ENCODE assay signal across 9 mouse cellular contexts in genomic region chr14:118180711-118181177, GRCm38 (mm10). TPM values are rescaled to one million over a fixed set of nuclear protein-coding genes. Genes with fewer than 3 reads are reported as not detected.
A peak's percentile ranks its signal among the peaks of the same experiment; 100 is the strongest.
DNase-seq lines count a peak whose midpoint lies in the region; ATAC-seq and TF ChIP-seq lines count a peak whose summit lies in the region.
"Had no signal": no experiment of that assay in that cellular context is flagged by ENCODE, and none has a peak within 500 bp of the region (broad histone marks: within the 10 kb centered on the region; RNA-seq: fewer than 3 reads in every experiment).

No protein-coding gene starts in this region.

- peak; percentile 89 for ATAC-seq in forebrain, embryonic 14.5 days
- peak; percentile 91 for ATAC-seq in hindbrain, embryonic 13.5 days (ENCODE audit: low FRiP score)
- ATAC-seq in stomach, embryonic 15.5 days (ENCODE audit: insufficient read depth, low FRiP score, low read depth): peak; percentile 70; the same call in 1 of the 2 replicates

- peak overlapping the region; percentile 64 for H3K9ac ChIP-seq in forebrain, embryonic 14.5 days (ENCODE audit: low read length)
- peak overlapping the region; percentile 69 for H3K9ac ChIP-seq in hindbrain, embryonic 13.5 days
- no peak overlapping the region for H3K9ac ChIP-seq in stomach, embryonic 15.5 days

- intact Hi-C loops in gastrocnemius, adult 2 months (cut with DNase I): no loop called here
- intact Hi-C loops in gastrocnemius, postnatal 36 days (cut with DNase I): no loop called here
- intact Hi-C loops in left cerebral cortex, postnatal 4 days (cut with DNase I): no loop called here

- no peaks in the 10 kb centered on the region for H3K36me3 ChIP-seq in forebrain, embryonic 14.5 days (ENCODE audit: control insufficient read depth, insufficient read depth, low read length)
- no peaks in the 10 kb centered on the region for H3K36me3 ChIP-seq in hindbrain, embryonic 13.5 days
- H3K36me3 ChIP-seq in megakaryocyte, embryonic 14.5 days (replicated peaks; ENCODE audit: low read length): no peaks in the 10 kb centered on the region
- no peaks in the 10 kb centered on the region for H3K36me3 ChIP-seq in stomach, embryonic 15.5 days

- H3K4me3 ChIP-seq in gastrocnemius, adult 2 months: peak overlapping the region; percentile 79
- peak overlapping the region; percentile 46 for H3K4me3 ChIP-seq in forebrain, embryonic 14.5 days (ENCODE audit: low read depth, low read length)
- H3K4me3 ChIP-seq in hindbrain, embryonic 13.5 days: peak overlapping the region; percentile 51
- peak overlapping the region; percentile 92 for H3K4me3 ChIP-seq in megakaryocyte, embryonic 14.5 days (replicated peaks)
- H3K4me3 ChIP-seq in stomach, embryonic 15.5 days (replicated peaks): peak overlapping the region; percentile 47

- WGBS in forebrain, embryonic 14.5 days: 4% methylated on average over 10 of the region's 10 CpGs
- WGBS in hindbrain, embryonic 13.5 days: 2% methylated on average over 10 of the region's 10 CpGs
- 4% methylated on average over 10 of the region's 10 CpGs for WGBS in stomach, embryonic 15.5 days

- no peaks in the 10 kb centered on the region for H3K4me1 ChIP-seq in forebrain, embryonic 14.5 days (ENCODE audit: control insufficient read depth, insufficient read depth, low read length)
- H3K4me1 ChIP-seq in hindbrain, embryonic 13.5 days (replicated peaks): peaks cover 4% of the 10 kb centered on the region; the same call in 1 of the 2 replicates
- peaks cover 18% of the 10 kb centered on the region for H3K4me1 ChIP-seq in megakaryocyte, embryonic 14.5 days
- H3K4me1 ChIP-seq in stomach, embryonic 15.5 days: 0 out of 2 replicates have a peak, but pooled peaks cover 5% of the 10 kb centered on the region

- peak; percentile 56 for DNase-seq in gastrocnemius, adult 2 months
- DNase-seq in gastrocnemius, postnatal 36 days: no peak
- DNase-seq in cerebellum, adult 18-20 months: peak; percentile 70 to 74
- peak; percentile 85 for DNase-seq in forebrain, embryonic 14.5 days (ENCODE audit: low spot score)
- DNase-seq in left cerebral cortex, postnatal 4 days: peak; percentile 46

- no peaks in the 10 kb centered on the region for H3K27me3 ChIP-seq in forebrain, embryonic 14.5 days (replicated peaks; ENCODE audit: control insufficient read depth, insufficient read depth, low read length)
- H3K27me3 ChIP-seq in hindbrain, embryonic 13.5 days: 0 out of 2 replicates have a peak, but pooled peaks cover 3% of the 10 kb centered on the region
- H3K27me3 ChIP-seq in megakaryocyte, embryonic 14.5 days (replicated peaks): peaks cover 8% of the 10 kb centered on the region
- H3K27me3 ChIP-seq in stomach, embryonic 15.5 days (replicated peaks): no peaks in the 10 kb centered on the region

- peak overlapping the region; percentile 66 for H3K27ac ChIP-seq in gastrocnemius, adult 2 months
- H3K27ac ChIP-seq in forebrain, embryonic 14.5 days (ENCODE audit: low read depth, low read length): peak overlapping the region; percentile 53
- peak overlapping the region; percentile 89 for H3K27ac ChIP-seq in hindbrain, embryonic 13.5 days
- peak overlapping the region; percentile 87 for H3K27ac ChIP-seq in stomach, embryonic 15.5 days

- H3K9me3 ChIP-seq in forebrain, embryonic 14.5 days (replicated peaks; ENCODE audit: control insufficient read depth, low read length): no peaks in the 10 kb centered on the region
- H3K9me3 ChIP-seq in hindbrain, embryonic 13.5 days: no peaks in the 10 kb centered on the region
- H3K9me3 ChIP-seq in megakaryocyte, embryonic 14.5 days: peaks cover 3% of the 10 kb centered on the region; the same call in 1 of the 2 replicates
- no peaks in the 10 kb centered on the region for H3K9me3 ChIP-seq in stomach, embryonic 15.5 days

- TF ChIP-seq CTCF in gastrocnemius, adult 2 months (IDR thresholded peaks at IDR 0.05): no peak

- H3K4me2 ChIP-seq in forebrain, embryonic 14.5 days (ENCODE audit: low read length): peak overlapping the region; percentile 61
- H3K4me2 ChIP-seq in hindbrain, embryonic 13.5 days: peak overlapping the region; percentile 73
- peak overlapping the region; percentile 76 for H3K4me2 ChIP-seq in stomach, embryonic 15.5 days

RNA-seq across cellular contexts. Expression of gene Gpr180, which starts 43.8 kb away (rescaled TPM):
- 10 to 100 TPM; 29.3 to 32.8 TPM for total RNA-seq in gastrocnemius, adult 2 months (2021)
- total RNA-seq in gastrocnemius, postnatal 36 days (2021): 10 to 100 TPM; 29.1 to 31.7 TPM
- polyA plus RNA-seq in forebrain, embryonic 14.5 days (2014; fragmentation: Nextera tagmentation; extraction: Ambion mirVana): 30.0 and 33.0 TPM in 2 replicates
- polyA plus RNA-seq in hindbrain, embryonic 13.5 days (2015; fragmentation: Nextera tagmentation; extraction: Ambion mirVana): 36.2 and 39.8 TPM in 2 replicates
- 10 to 100 TPM; 24.5 to 27.2 TPM for total RNA-seq in left cerebral cortex, postnatal 4 days (2021)
- 3.0 and 3.2 TPM in 2 replicates for polyA plus RNA-seq in megakaryocyte, embryonic 14.5 days (2012; ENCODE audit: insufficient read depth, low replicate concordance)
- 55.7 and 56.9 TPM in 2 replicates for polyA plus RNA-seq in stomach, embryonic 15.5 days (2015; fragmentation: Nextera tagmentation; extraction: Ambion mirVana)

RNA-seq across cellular contexts. Expression of gene Tgds, which starts 48.2 kb away (rescaled TPM):
- 1 to 10 TPM; 5.0 to 7.9 TPM for total RNA-seq in gastrocnemius, adult 2 months (2021)
- total RNA-seq in gastrocnemius, postnatal 36 days (2021): 1 to 10 TPM; 3.7 to 6.5 TPM
- 24.4 and 25.8 TPM in 2 replicates for polyA plus RNA-seq in forebrain, embryonic 14.5 days (2014; fragmentation: Nextera tagmentation; extraction: Ambion mirVana)
- 19.6 and 21.3 TPM in 2 replicates for polyA plus RNA-seq in hindbrain, embryonic 13.5 days (2015; fragmentation: Nextera tagmentation; extraction: Ambion mirVana)
- 10 to 100 TPM in 1 of 2 experiments, 1 to 10 TPM in 1; 7.9 to 10.3 TPM for total RNA-seq in left cerebral cortex, postnatal 4 days (2021)
- polyA plus RNA-seq in megakaryocyte, embryonic 14.5 days (2012; ENCODE audit: insufficient read depth, low replicate concordance): 5.5 TPM in 1 of 2 replicates, not detected in the other
- polyA plus RNA-seq in stomach, embryonic 15.5 days (2015; fragmentation: Nextera tagmentation; extraction: Ambion mirVana): 34.0 and 34.6 TPM in 2 replicates

RNA-seq across cellular contexts. Expression of gene Sox21, which starts 56.1 kb away (rescaled TPM):
- total RNA-seq in gastrocnemius, adult 2 months (2021): not detected
- not detected for total RNA-seq in gastrocnemius, postnatal 36 days (2021)
- 6.6 and 9.3 TPM in 2 replicates for polyA plus RNA-seq in forebrain, embryonic 14.5 days (2014; fragmentation: Nextera tagmentation; extraction: Ambion mirVana)
- polyA plus RNA-seq in hindbrain, embryonic 13.5 days (2015; fragmentation: Nextera tagmentation; extraction: Ambion mirVana): 6.7 and 6.9 TPM in 2 replicates
- 10 to 100 TPM; 10.8 to 11.7 TPM for total RNA-seq in left cerebral cortex, postnatal 4 days (2021)
- not detected in 2 replicates for polyA plus RNA-seq in megakaryocyte, embryonic 14.5 days (2012; ENCODE audit: insufficient read depth, low replicate concordance)
- 6.2 TPM in 2 replicates for polyA plus RNA-seq in stomach, embryonic 15.5 days (2015; fragmentation: Nextera tagmentation; extraction: Ambion mirVana)
- total RNA-seq: hematopoietic stem cell, adult 5-6 weeks had no signal

Comparison
In these comparisons a context has a peak if more than half of its experiments do, and no peak if none do; other contexts are left out.
1. DNase-seq: peak in gastrocnemius, adult 2 months (single experiment), cerebellum, adult 18-20 months (2 of 2), forebrain, embryonic 14.5 days (single experiment) and left cerebral cortex, postnatal 4 days (single experiment); none in gastrocnemius, postnatal 36 days (0 of 2).
2. Peak in every context shown above with its lines, with median percentiles within 50 percentile points of each other: H3K27ac ChIP-seq, H3K4me3 ChIP-seq, ATAC-seq and H3K4me2 ChIP-seq.